Mouse (Mus musculus): ENCODE data around the gene BC035044.
"Not testable (repeated sequence)": the region's sequence is repeated elsewhere in the genome, so short reads cannot be mapped to it uniquely, and the experiment has no call there.

DNA sequence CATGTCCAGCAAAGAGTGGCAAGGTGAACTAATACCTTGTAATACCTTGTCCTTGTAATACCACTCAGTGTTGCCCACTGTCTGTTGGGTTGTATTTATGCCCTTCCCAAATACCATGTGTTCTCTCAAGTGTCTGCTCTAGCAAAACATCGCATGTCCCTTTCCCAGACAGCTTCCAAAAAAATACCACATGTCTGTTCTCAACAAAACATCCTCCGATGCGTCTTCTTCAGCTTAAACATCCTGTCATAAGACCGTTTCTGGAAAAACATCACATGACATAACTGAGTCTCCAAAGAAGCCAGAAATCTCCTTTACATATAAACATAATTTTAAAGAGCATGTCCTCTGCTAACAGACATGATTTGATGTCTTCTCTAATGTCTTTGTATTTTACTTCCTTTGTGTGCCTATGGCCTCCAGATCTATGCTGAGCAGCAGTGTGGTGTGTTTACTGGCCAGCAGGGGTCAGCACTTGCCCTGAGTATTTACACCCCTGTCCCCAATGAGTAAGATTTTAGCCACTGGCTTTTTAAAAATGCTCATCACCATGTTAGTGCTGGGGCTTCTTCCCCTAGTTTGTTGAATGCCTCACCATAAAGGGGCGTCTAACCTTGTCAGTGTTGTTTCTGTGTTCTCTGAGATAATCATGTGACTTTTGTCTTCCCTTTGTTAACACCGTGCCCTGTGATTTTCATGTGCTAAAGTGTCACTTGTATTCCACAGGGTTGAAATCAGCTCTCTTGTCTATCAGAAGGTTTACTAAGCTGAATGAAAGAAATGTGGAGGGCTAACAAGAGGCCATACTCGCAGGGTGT, 85.9 kb downstream of the BC035044 start:
- TF ChIP-seq CTCF (conservative IDR thresholded peaks at IDR 0.05; ENCODE audit: insufficient read depth, insufficient read length, low read depth, low read length) = peak; percentile 58
- not testable (repeated sequence) for TF ChIP-seq POLR2A (IDR thresholded peaks at IDR 0.05; ENCODE audit: low read depth, low read length)

Measured in kidney, adult 2 months (tissue).